Mouse (Mus musculus): ENCODE results near the gene Tbxa2r.
A peak's percentile ranks its signal among the peaks of the same experiment; 100 is the strongest.

The Tbxa2r gene

GRCm38 (mm10) chr10:81328386-81328785, at the start of gene Tbxa2r:
Gene Tbxa2r, plus strand, starts transcription at chr10:81328731.
- peak; percentile 91 for DNase-seq

GRCm38 (mm10) chr10:81279496-81279895, 49.0 kb upstream of the Tbxa2r start:
- DNase-seq: no peak

- no peak for DNase-seq
Measured at GRCm38 (mm10) chr10:81284189-81284588, 44.3 kb upstream of the Tbxa2r start.

GRCm38 (mm10) chr10:81284719-81285118, 43.8 kb upstream of the Tbxa2r start:
- no peak for DNase-seq

GRCm38 (mm10) chr10:81285694-81286450, 42.7 kb upstream of the Tbxa2r start:
- peak; percentile 98 for DNase-seq

- no peak for DNase-seq
Measured at GRCm38 (mm10) chr10:81286586-81286985, 41.9 kb upstream of the Tbxa2r start.

GRCm38 (mm10) chr10:81287513-81288157, 40.9 kb upstream of the Tbxa2r start:
- DNase-seq: peak; percentile 79

GRCm38 (mm10) chr10:81288601-81289000, 39.9 kb upstream of the Tbxa2r start:
- peak; percentile 67 for DNase-seq

GRCm38 (mm10) chr10:81289278-81289677, 39.3 kb upstream of the Tbxa2r start:
- DNase-seq: peak; percentile 73

- DNase-seq: no peak
Measured at GRCm38 (mm10) chr10:81289811-81290210, 38.7 kb upstream of the Tbxa2r start.

GRCm38 (mm10) chr10:81290698-81291460, 37.7 kb upstream of the Tbxa2r start:
- DNase-seq: peak; percentile 76

- no peak for DNase-seq
Measured at GRCm38 (mm10) chr10:81291511-81292104, 36.9 kb upstream of the Tbxa2r start, which contains the start of gene Tjp3. Gene Tjp3, minus strand, starts transcription at chr10:81291581.

- peak; percentile 100 for DNase-seq
Measured at GRCm38 (mm10) chr10:81292554-81293333, 35.8 kb upstream of the Tbxa2r start, which contains the start of gene Pip5k1c. Gene Pip5k1c, plus strand, starts transcription at chr10:81292963.

- DNase-seq: no peak
Measured at GRCm38 (mm10) chr10:81293334-81294030, 35.0 kb upstream of the Tbxa2r start.

- DNase-seq: no peak
Measured at GRCm38 (mm10) chr10:81294442-81294841, 34.1 kb upstream of the Tbxa2r start.

- no peak for DNase-seq
Measured at GRCm38 (mm10) chr10:81295185-81295584, 33.3 kb upstream of the Tbxa2r start.

GRCm38 (mm10) chr10:81297246-81297645, 31.3 kb upstream of the Tbxa2r start:
- peak; percentile 75 for DNase-seq

- DNase-seq: peak; percentile 82
Measured at GRCm38 (mm10) chr10:81297845-81298244, 30.7 kb upstream of the Tbxa2r start.

GRCm38 (mm10) chr10:81298369-81299100, 30.0 kb upstream of the Tbxa2r start:
- DNase-seq: peak; percentile 68

GRCm38 (mm10) chr10:81299585-81300351, 28.8 kb upstream of the Tbxa2r start:
- DNase-seq: no peak

Measured in thymus, postnatal 25 days (tissue).